Mouse (Mus musculus) bone marrow macrophage, adult 2 months (primary cell): ENCODE results near the gene Prkar2a.

Experiments used
- CTCF ChIP-seq: IDR thresholded peaks from 2 replicates; pipeline ENCODE4 v1.5.1; 2012; ENCODE audit warnings: low read depth, mild to moderate bottlenecking, low read length, moderate library complexity
- POLR2A ChIP-seq: IDR thresholded peaks from 2 replicates; pipeline ENCODE4 v1.6.1; 2012; ENCODE audit warnings: mild to moderate bottlenecking, low read depth, low read length, borderline replicate concordance

- TF ChIP-seq CTCF (no peak), POLR2A (no peak)
Observed at GRCm38 (mm10) chr9:108688451-108688850, 663 bp upstream of the Prkar2a start.
